Mouse (Mus musculus): Measurements from ENCODE around the gene Rab12. TPM values are rescaled to one million over a fixed set of nuclear protein-coding genes. Genes with fewer than 3 reads are reported as not detected.

Rab12 gene
- polyA plus RNA-seq, 1 experiment, result 16.3 TPM

DNA sequence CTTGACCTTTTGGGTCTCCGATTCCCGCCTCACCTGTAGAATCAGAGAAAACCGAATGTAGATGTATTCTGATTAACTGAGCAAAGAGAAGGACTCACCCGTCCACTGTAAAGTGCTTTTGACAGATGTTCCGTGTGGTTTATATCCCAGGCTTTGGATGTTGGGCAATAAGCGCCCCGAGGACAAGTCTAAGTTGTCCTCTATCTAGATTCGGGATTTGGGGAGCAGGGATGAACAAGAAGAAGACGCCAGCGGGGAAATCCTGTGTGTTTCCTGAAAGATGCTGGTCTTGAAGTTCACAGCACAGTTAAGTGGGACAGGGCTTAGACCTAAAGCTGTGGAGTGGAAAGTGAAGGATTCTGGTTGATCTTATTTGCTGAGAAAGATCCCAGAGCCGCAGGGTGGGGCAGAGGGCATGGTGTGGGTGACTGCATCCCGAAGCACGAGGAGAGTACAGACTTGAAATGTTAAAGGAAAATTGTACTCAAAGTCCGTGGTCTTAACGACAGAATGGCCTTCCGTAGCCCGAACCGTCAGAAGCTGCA lies 68.9 kb downstream of the Rab12 start:
- DNase-seq (ENCODE audit: low read depth, low spot score), result no peak
- 6% methylated on average over 18 of the region's 18 CpGs for WGBS

GRCm38 (mm10) chr17:66449460-66450341 lies 69.8 kb downstream of the Rab12 start, which contains the start of gene Mtcl1:
Gene Mtcl1 (minus strand): TSS chr17:66449750.
- DNase-seq (ENCODE audit: low read depth, low spot score), result no peak
- under 1% methylated on average over 76 of the region's 76 CpGs for WGBS

DNA sequence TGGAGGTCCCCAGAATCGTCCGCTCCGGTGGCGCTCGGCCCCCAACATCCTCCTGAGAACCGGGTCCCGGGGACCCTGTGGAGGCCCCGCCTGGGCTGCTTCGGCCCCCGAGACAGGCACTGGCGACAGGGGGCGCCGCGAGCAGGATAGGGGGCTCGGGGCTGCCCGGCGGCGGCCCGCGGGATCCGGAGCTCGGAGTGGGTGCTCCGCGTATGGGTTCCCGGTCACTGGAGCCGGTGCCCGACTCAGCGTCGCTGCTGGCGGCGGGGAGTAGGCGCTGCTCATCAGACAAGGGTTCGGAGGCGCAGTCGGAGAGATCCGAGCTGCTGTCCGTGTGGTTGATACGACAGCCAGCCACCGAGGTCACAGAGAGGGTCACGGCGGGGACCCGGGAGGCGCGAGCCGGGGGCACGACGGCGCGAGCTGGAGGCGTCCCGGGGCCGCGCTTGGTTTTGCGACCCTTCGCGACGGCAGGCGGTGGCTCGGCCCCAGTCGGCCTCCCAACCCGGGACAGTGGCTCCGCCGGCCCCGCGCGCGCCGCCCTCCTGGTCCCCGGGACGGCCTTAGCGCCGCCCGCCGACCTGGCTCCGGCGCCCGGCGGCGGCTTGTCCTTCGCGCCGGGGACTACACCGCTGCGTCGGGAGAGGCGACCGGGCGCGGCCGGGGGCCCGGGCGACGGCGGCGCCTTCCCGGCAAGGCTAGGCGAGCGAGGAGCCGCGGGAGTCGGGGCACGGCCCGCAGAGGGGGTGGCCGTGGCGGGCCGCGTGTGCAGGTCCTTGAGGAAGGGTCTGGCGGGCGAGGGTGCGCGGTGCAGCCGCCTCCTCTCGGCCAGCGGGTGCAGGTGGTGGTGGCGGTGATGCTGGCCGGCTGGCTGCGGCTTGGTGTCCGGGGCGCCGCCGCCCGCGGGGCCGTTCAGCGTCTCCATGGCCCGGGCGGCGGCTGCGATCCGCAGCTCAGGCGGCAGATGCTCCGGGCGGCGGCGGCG lies 70.8 kb downstream of the Rab12 start:
- no peak for DNase-seq (ENCODE audit: low read depth, low spot score)
- WGBS, result under 1% methylated on average over 133 of the region's 136 CpGs

GRCm38 (mm10) chr17:66447978-66448377 lies 71.6 kb downstream of the Rab12 start:
- WGBS, result 11% methylated on average over 13 of the region's 13 CpGs

DNA sequence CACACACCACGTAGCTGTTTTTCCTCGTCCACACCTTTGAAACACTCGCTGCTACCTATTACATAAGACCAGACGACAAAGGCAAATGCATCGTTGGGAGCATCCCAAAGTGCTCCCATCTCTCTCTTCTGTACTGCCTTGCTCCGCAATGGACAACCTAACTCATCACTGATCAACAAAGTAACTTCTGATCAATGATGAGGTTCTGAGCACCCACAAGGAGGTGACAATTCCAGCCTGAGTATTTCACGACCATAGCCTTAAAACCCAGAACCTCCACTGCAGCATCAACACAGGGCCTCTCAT lies 72.6 kb downstream of the Rab12 start:
- WGBS, result 80% methylated on average over 7 of the region's 7 CpGs
- no peak for DNase-seq (ENCODE audit: low read depth, low spot score)

More at GRCm38 (mm10) chr17:66447978-66448377, 71.6 kb downstream of the Rab12 start:
- no peak for DNase-seq (ENCODE audit: low read depth, low spot score)

- 81% methylated on average over 7 of the region's 7 CpGs for WGBS
- no peak for DNase-seq (ENCODE audit: low read depth, low spot score)
Observed at GRCm38 (mm10) chr17:66446196-66447006, 73.1 kb downstream of the Rab12 start.

Other genes with a start within 250 kb of the Rab12 start
- gene Mtcl1, start 70.0 kb downstream of the Rab12 start, polyA plus RNA-seq (2012; rRNA removed), result 0.88 and 1.1 TPM in 2 replicates
- gene Themis3, start 74.9 kb upstream of the Rab12 start, polyA plus RNA-seq (2012; rRNA removed), result 40.8 and 45.9 TPM in 2 replicates